Mouse (Mus musculus) thymus, postnatal 36 days (tissue): ENCODE results near the gene Supt4a.

ENCODE experiments used
- DNase-seq, 2 experiments: peaks; one replicate each; pipeline ENCODE4 v3.0.0; 2022; ENCODE audit warnings: mixed read lengths in 2 of 2

The Supt4a gene

GRCm38 (mm10) chr11:87725964-87726562, 11.3 kb upstream of the Supt4a start:
- DNase-seq = peak; percentile 76 to 84

- peak; percentile 63 to 76 for DNase-seq
These were observed 10.3 kb upstream of the Supt4a start for GRCm38 (mm10) chr11:87727021-87727420.

- DNase-seq = no peak
These were observed 9.9 kb upstream of the Supt4a start for GRCm38 (mm10) chr11:87727471-87727870.

- DNase-seq = no peak
These were observed 8.3 kb upstream of the Supt4a start for GRCm38 (mm10) chr11:87728850-87729592.

- DNase-seq = no peak
These were observed 7.7 kb upstream of the Supt4a start for GRCm38 (mm10) chr11:87729593-87730185.

- no peak for DNase-seq
These were observed 6.6 kb upstream of the Supt4a start for GRCm38 (mm10) chr11:87730652-87731310.

GRCm38 (mm10) chr11:87734346-87734745, 3.0 kb upstream of the Supt4a start:
- peak; percentile 75 to 83 for DNase-seq

GRCm38 (mm10) chr11:87735691-87736090, 1.7 kb upstream of the Supt4a start:
- DNase-seq = peak in 1 of 2 experiments; percentile 6

- peak; percentile 80 to 83 for DNase-seq
These were observed 661 bp upstream of the Supt4a start for GRCm38 (mm10) chr11:87736647-87737134.

GRCm38 (mm10) chr11:87743691-87744090, 6.3 kb downstream of the Supt4a start:
- peak in 1 of 2 experiments; percentile 15 for DNase-seq

GRCm38 (mm10) chr11:87744964-87745363, 7.6 kb downstream of the Supt4a start:
- peak; percentile 73 to 86 for DNase-seq

GRCm38 (mm10) chr11:87745632-87746555, 8.5 kb downstream of the Supt4a start:
- DNase-seq = peak; percentile 49 to 52

GRCm38 (mm10) chr11:87747312-87747711, 10.0 kb downstream of the Supt4a start:
- DNase-seq = peak in 1 of 2 experiments; percentile 20

GRCm38 (mm10) chr11:87747716-87748115, 10.4 kb downstream of the Supt4a start:
- DNase-seq = peak in 1 of 2 experiments; percentile 24

GRCm38 (mm10) chr11:87748132-87749119, 11.1 kb downstream of the Supt4a start:
- DNase-seq = peak; percentile 87 to 92

- peak; percentile 91 to 96 for DNase-seq
These were observed 12.1 kb downstream of the Supt4a start for GRCm38 (mm10) chr11:87749192-87750042.

- peak; percentile 45 to 57 for DNase-seq
These were observed 12.7 kb downstream of the Supt4a start for GRCm38 (mm10) chr11:87750043-87750421.

- DNase-seq = peak; percentile 60 to 61
These were observed 13.2 kb downstream of the Supt4a start for GRCm38 (mm10) chr11:87750521-87750920.

- peak; percentile 63 to 69 for DNase-seq
These were observed 13.7 kb downstream of the Supt4a start for GRCm38 (mm10) chr11:87751031-87751430.
